Mouse (Mus musculus) gastrocnemius, postnatal 10 days (tissue): ENCODE results near the gene Tsn. TPM values are rescaled to one million over a fixed set of nuclear protein-coding genes. Genes with fewer than 3 reads are reported as not detected.
A peak's percentile ranks its signal among the peaks of the same experiment; 100 is the strongest.

Experiments
- DNase-seq: peaks from one replicate; pipeline ENCODE4 v3.0.0; 2021; ENCODE audit warnings: mixed read lengths
- long read RNA-seq, 2 experiments: library from polyadenylated mRNA; stranded (forward); transcript quantifications; one replicate each; pipeline ENCODE4 v2.0.0; 2021
- total RNA-seq, 2 experiments: library from RNA; stranded (reverse); gene quantifications; 2 replicates each; pipeline ENCODE4 v1.2.3; 2021

Gene Tsn
- 10 to 100 TPM; 68.5 to 72.0 TPM for total RNA-seq
- long read RNA-seq, experiment 1, full-length matches to known transcripts = 90 of 99 reads
- long read RNA-seq, experiment 1, partial matches to known transcripts = 0 of 99 reads
- long read RNA-seq, experiment 1, other reads (novel, unspliced or antisense) = 9 of 99 reads
- long read RNA-seq, experiment 2, full-length matches to known transcripts = 64 of 68 reads
- long read RNA-seq, experiment 2, partial matches to known transcripts = 0 of 68 reads
- long read RNA-seq, experiment 2, other reads (novel, unspliced or antisense) = 4 of 68 reads

GRCm38 (mm10) chr1:118311622-118312326 lies at the start of gene Tsn:
TSS of gene Tsn (minus strand) at chr1:118311739.
- DNase-seq = no peak

DNA sequence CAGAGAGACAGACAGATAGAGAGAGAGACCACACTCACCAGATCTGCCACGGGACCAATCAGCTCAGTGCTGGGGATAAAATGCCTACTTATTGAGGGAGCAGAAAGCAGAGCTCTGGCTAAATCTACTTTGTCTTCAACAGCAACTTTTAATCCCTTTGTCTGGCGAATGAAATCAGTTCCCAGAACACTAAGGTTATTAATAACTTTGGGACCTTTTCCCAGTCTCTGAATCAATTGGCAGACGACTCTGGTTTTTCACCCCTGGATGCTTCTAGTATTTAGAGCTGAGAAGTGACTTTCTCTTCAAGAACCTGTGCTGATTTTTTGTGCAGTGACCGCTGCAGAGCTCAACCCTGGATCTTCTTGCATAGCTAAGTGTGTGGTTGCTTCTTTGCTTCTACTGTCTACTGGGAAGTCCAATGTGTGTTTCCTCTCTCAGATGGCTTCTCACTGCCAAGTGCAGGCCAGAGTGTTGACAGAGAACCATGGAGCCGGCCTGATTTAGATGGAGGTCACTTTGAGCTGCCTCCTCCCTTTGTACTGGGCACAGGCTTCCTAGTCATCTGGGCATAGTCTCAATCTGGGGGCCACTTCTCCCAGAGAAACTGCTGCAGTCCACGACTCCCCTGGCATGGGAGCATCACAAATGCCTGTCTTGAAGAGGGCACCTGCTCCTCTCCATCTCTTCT lies 47.7 kb upstream of the Tsn start:
- DNase-seq = peak; percentile 6

GRCm38 (mm10) chr1:118349922-118350321 lies 38.4 kb upstream of the Tsn start:
- no peak for DNase-seq

DNA sequence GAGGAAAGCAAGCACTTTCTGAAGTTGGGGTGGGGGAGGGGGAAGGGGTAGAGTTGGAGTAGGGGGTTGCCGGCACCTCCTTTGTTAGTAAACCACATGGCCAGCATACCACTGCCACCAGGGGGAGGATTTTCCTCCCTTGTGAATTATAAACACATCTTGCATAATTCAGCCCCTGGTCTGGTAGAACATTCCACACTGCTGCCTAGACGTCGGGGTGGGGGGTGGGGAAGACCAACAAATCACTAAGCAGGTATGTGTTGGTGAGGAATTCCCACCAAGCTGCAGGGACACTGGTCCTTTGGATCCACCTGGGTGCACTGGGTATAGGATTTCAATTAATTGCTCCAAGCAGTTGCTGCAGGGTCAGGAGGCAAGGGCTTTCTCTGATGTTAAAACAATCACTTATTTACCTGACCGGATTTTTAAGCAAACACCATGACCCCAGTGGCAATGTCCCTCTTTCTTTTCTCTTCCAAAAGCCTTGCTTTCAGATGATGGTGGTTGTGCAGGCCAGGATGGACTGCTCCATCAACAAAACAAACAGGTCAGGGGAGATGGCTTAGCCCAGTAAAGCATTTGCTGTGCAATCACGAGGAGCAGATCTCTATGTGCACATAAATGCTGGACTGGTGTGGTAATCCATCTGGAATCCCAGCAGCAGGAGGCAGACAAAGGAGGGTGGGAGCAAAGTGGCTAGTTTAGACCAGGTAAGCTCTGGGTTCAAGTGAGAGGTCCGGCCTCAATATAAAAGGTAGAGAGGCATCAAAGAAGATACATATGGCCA lies 32.3 kb upstream of the Tsn start:
- no peak for DNase-seq

GRCm38 (mm10) chr1:118337921-118338320 lies 26.4 kb upstream of the Tsn start:
- DNase-seq = no peak

GRCm38 (mm10) chr1:118335847-118336246 lies 24.3 kb upstream of the Tsn start:
- DNase-seq = no peak

DNA sequence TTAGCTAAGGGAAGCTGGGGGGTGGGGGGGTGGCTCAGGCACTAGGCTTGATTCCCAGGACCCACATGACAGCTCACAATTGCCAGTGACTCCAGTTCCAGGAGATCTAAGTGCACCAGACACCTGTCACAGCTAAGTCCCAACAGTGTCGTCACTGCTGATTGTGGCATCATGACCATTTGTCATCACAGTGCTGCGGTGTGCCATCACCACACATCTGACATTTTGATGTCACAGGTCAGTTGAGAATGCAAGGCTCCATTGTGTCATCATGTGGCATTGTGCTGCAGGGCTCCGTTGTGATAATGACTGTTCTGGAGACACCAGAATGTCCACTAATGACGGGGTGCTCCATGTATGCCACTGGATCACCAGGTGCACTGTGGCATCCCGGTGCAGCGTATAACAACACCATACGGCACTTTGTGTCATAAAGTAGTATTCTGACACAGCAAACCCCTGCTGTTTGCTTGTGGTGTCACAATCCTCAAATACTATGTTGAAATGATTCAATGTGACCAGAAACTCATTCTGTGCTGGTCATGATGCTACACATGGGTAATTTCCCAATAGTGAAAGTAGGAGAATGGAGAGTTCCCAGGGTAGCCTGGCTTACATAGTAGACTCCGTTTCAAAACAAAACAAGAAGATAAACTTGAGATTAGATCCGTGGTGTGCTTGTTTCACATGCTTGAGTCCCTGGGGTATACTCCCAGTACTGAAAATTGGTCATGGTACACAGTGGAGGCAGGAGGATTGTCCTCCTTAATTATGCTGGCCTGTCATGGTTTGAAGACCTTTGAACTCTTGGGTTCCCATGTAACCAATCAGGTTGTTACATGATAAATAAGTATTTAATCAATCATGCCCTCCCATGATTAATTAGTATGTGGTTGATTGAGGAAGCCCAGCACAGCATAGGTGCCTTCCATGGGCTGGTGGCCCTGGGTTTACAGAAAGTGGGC lies 23.5 kb upstream of the Tsn start:
- DNase-seq = no peak

- peak; percentile 89 for DNase-seq
Measured at GRCm38 (mm10) chr1:118321661-118322201, 10.2 kb upstream of the Tsn start, which contains the start of gene Nifk. TSS of gene Nifk (plus strand) at chr1:118321839.

- DNase-seq = no peak
Measured at GRCm38 (mm10) chr1:118320696-118321095, 9.2 kb upstream of the Tsn start.

DNA sequence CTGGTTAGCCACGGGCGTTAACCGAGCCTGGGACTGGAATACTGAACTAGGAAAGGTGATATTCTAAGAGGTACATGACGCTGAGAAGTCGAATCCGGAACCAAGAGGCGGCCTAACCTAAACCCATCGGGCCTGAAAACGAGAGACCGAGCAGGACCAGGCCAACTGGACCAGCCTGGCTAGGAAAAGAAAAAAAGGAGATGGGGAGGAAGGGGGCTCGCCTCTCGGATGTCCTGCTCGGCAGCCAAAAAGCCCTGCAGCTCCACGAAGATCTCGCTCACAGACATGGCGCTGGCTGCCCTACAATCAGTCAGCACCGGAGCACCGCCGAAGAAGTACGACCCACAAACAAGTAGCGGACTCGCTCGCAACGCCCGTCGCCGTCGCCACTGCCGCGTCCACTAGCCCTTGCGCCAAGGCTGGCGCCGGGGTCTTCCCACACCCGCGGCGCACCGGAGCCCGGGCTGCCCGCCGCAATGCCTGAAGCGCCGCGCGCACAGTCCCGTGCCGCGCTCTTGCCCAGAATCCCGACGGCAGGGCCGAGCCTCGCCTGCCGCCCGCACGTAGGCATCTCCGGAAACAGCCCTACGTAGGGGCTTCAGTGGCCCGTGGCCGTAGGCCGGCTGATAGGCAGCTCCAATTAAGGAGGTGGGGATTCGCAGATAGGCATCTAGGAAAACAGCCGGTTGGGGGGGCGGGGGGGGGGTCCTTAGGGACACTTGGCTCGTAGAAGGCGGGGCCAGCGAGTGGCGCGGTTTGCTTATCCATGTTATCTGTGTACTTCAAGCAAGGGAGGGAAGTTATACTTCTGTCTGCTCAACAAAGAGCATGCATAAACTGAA lies 538 bp downstream of the Tsn start:
- peak; percentile 86 for DNase-seq

DNA sequence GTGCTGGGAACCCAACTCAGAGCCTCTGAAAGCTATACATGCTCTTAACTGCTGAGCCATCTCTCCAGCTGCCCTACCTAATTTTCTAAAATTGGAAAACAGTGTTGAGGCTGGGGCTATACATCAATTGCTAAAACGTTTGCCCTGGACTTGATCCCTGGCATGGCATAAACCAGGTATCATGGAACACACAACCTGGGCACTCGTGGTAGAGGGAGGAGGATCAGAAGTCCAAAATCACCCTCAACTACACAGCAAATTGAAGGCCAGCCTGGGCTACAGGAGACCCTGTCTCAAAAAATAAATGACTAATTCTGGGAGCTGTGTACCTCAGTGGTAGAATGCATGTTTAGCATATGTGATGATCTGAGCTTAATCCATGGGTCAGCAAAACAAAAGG lies 13.8 kb downstream of the Tsn start:
- DNase-seq = no peak

- DNase-seq = no peak
Measured at GRCm38 (mm10) chr1:118296673-118297072, 14.9 kb downstream of the Tsn start.

DNA sequence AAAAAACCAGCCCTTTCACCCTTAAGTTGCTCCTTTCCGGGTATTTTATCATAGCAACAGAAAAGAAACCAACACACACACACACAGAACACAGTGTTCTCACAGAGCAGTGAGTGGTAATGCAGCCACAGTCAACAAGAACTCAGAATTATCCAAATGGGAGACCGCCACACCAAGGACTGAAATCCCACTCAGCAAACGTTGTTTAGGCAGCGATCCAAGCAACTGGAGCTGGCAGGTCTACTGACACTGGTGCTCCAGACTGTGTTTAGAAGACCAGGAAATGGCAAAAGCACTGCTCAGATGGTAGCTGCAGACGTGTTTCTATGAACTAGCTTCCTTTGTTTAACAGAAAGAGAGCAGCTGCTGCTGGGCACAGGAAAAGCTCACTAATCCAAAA lies 16.7 kb downstream of the Tsn start:
- no peak for DNase-seq

DNA sequence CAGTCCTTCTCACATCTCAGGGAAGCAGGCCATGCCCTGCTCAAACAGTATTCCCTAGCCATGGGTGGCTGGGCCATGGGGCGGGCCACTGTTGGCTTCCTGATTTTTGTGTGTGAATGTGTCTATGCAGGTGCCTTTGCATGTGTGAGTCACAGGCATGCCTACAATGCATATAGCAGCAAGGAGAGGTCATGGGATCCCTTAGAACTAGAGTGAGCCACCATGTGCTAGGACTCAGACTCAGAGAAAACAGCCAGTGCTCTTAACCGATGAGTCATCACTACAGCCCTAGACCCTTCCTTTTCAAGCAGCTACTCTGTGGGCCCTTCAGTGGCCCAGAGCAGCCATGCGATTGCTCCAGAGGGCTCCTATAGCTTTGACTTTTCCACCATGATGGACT lies 17.3 kb downstream of the Tsn start:
- no peak for DNase-seq

DNA sequence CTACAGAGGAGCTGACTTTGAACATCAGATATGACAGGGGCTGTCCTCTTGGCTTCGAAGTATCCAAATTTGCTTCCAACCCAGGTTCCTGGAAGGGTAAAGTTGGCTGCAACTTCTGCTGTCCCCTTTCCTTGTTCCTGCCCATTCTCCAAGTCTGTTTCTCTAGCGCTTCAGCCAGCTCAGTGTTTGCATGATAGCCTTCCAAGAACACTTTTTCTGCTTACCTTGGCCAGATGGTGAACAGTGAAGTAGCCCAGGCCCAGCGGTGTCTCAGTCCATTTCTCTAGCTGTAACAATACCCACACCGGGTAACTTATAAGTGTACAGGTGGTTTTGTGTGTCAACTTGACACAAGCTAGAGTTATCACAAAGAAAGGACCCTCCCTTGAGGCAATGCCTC lies 19.2 kb downstream of the Tsn start:
- no peak for DNase-seq

- DNase-seq = no peak
Measured at GRCm38 (mm10) chr1:118275139-118275538, 36.4 kb downstream of the Tsn start.

DNA sequence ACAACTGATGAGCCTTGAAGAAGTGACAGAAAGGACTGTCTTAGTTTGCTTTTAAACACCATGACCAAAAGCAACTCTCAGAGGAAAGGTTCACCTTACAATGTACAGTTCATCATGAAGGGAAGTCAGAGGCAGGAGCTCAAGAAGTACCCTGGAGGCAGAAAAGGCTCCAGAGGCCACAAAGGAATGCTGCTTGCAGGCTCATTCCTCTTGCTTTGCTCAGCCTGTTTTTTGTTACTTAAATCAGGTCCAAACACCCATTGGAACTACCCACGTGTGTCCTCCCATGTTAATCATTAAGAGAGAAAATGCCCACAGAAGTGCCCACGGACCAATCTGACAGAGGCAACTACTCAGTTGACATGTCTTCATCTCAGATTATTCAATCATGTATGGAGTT lies 59.6 kb downstream of the Tsn start:
- DNase-seq = no peak
